Mouse (Mus musculus) stomach, embryonic 16.5 days (tissue): Measurements from ENCODE around the gene Abhd10. TPM values are rescaled to one million over a fixed set of nuclear protein-coding genes. Genes with fewer than 3 reads are reported as not detected.

Source experiments
- ATAC-seq: fragments of 200-750 bp; cut with Nextera tagmentation; 2 replicates; pipeline ENCODE4 v1.8.0; 2017; ENCODE audit warnings: moderate number of reproducible peaks, moderate TSS enrichment; ENCODE audit not compliant: insufficient read depth, low FRiP score
- H3K27ac ChIP-seq: fragments of 300-500 bp; sonication (generic); 2 replicates; pipeline ENCODE4 v1.5.1; 2014; ENCODE audit warnings: low read length
- H3K27me3 ChIP-seq: fragments of 300-500 bp; sonication (generic); 2 replicates; pipeline ENCODE4 v1.6.1; 2014; ENCODE audit warnings: low read length, control low read depth, mixed read lengths; ENCODE audit not compliant: control insufficient read depth, insufficient read depth
- H3K36me3 ChIP-seq: fragments of 300-500 bp; sonication (generic); 2 replicates; pipeline ENCODE4 v1.6.1; 2014; ENCODE audit warnings: low read length; ENCODE audit not compliant: control insufficient read depth, insufficient read depth
- H3K4me1 ChIP-seq: fragments of 300-500 bp; sonication (generic); 2 replicates; pipeline ENCODE4 v1.6.1; 2014; ENCODE audit warnings: low read length, control low read depth, mixed read lengths; ENCODE audit not compliant: control insufficient read depth, insufficient read depth
- H3K4me2 ChIP-seq: fragments of 300-500 bp; sonication (generic); 2 replicates; pipeline ENCODE4 v1.6.1; 2014; ENCODE audit warnings: low read depth, low read length, mixed read lengths
- H3K4me3 ChIP-seq: fragments of 300-500 bp; sonication (generic); replicated peaks from 2 replicates; pipeline ENCODE4 v1.5.1; 2014; ENCODE audit warnings: mild to moderate bottlenecking, low read length
- H3K9ac ChIP-seq: fragments of 300-500 bp; sonication (generic); 2 replicates; pipeline ENCODE4 v1.6.1; 2014; ENCODE audit warnings: low read length
- H3K9me3 ChIP-seq: fragments of 300-500 bp; sonication (generic); replicated peaks from 2 replicates; pipeline ENCODE4 v1.6.1; 2016; ENCODE audit warnings: low read length, control low read depth; ENCODE audit not compliant: control insufficient read depth
- WGBS: fragments of 180-500 bp; shearing (Covaris S2); extraction: QIAGEN DNeasy Blood & Tissue Kit; methylation state at CpG from one replicate; pipeline ENCODE4 v1.1.7; 2014; 5-methylcytosine and 5-hydroxymethylcytosine counted together
- polyA plus RNA-seq: library from polyadenylated mRNA; unstranded; fragments of >200 nt; fragmentation: Nextera tagmentation; extraction: Ambion mirVana; gene quantifications from 2 replicates; pipeline ENCODE4 v1.2.1, GENCODE M21; 2015

The Abhd10 gene
- polyA plus RNA-seq = 25.6 and 26.7 TPM in 2 replicates

- Histone ChIP-seq H3K36me3 (no peaks in the 10 kb centered on the region), H3K4me3 (peak within 1 kb of the TSS; percentile 90), H3K4me1 (peaks cover 8% of the 10 kb centered on the region), H3K4me2 (peak within 1 kb of the TSS; percentile 56), H3K9ac (peak within 1 kb of the TSS; percentile 98), H3K27ac (peak within 1 kb of the TSS; percentile 93), H3K27me3 (no peaks in the 10 kb centered on the region), H3K9me3 (no peaks in the 10 kb centered on the region)
- WGBS = under 1% methylated on average over 50 of the region's 51 CpGs
- peak; percentile 99 for ATAC-seq
Measured at GRCm38 (mm10) chr16:45742615-45743476, at the start of gene Abhd10. Gene Abhd10, minus strand, starts transcription at chr16:45742955.

DNA sequence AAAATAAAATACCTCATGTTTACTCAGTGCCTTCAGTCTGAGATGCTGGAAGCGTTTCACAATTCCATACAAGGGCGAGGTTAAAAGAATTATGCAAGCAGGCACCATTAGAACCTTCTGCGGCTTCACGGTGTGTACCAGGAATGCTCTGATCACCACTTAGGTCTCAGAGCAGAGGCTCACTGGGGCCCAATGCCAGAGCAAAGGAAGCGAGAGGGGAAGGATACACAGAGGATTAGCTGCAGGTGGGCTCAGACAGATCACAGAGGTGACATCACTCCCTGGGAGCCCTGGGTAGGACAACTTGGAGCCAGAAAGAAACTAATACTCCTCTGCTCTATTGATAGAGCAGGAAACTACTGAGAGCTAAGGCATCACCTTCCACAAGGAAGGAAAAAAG lies 48.5 kb upstream of the Abhd10 start:
- 54% methylated on average over 5 of the region's 5 CpGs for WGBS
- Histone ChIP-seq H3K4me1 (no peaks in the 10 kb centered on the region), H3K36me3 (no peaks in the 10 kb centered on the region)

GRCm38 (mm10) chr16:45789311-45789710 lies 46.6 kb upstream of the Abhd10 start:
- Histone ChIP-seq H3K4me1 (no peaks in the 10 kb centered on the region), H3K36me3 (peaks cover 2% of the 10 kb centered on the region; the same call in 1 of the 2 replicates), H3K27ac (no peak overlapping the region), H3K9me3 (no peaks in the 10 kb centered on the region), H3K27me3 (no peaks in the 10 kb centered on the region), H3K4me3 (no peak overlapping the region), H3K4me2 (no peak overlapping the region), H3K9ac (no peak overlapping the region)
- ATAC-seq = no peak
- WGBS = 75% methylated on average over 2 of the region's 2 CpGs

More for the DNA sequence above, 48.5 kb upstream of the Abhd10 start:
- Histone ChIP-seq H3K9ac (no peak overlapping the region), H3K4me3 (no peak overlapping the region), H3K4me2 (no peak overlapping the region), H3K27me3 (no peaks in the 10 kb centered on the region), H3K27ac (no peak overlapping the region), H3K9me3 (no peaks in the 10 kb centered on the region)
- no peak for ATAC-seq

DNA sequence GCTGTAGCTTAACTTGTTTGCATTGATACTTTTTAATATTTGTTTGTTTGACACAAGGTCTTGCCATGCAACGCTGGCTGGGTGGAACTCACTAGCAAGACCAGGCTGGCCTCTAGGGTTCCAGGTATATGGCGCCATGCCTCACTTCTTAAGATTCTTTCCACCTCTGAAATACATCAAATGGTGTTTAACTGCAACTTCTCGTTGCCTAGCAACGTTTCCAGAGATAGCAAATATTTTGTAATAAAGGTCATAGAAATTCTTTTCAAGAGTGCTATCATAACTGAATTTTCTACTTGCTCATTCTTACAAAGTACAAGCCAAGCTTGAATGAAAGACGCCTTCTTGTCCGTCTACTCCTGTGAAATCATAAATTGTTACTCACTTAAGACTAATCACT lies 44.9 kb upstream of the Abhd10 start:
- no peaks in the 10 kb centered on the region for H3K4me1 ChIP-seq
- no peak overlapping the region for H3K4me2 ChIP-seq
- H3K27me3 ChIP-seq = no peaks in the 10 kb centered on the region
- WGBS = 87% methylated on average over 6 of the region's 6 CpGs
- H3K4me3 ChIP-seq = no peak overlapping the region
- no peak for ATAC-seq
- H3K27ac ChIP-seq = no peak overlapping the region
- peaks cover 2% of the 10 kb centered on the region; the same call in 1 of the 2 replicates for H3K36me3 ChIP-seq
- no peak overlapping the region for H3K9ac ChIP-seq
- H3K9me3 ChIP-seq = no peaks in the 10 kb centered on the region

- H3K9ac ChIP-seq = no peak overlapping the region
- no peak overlapping the region for H3K4me2 ChIP-seq
- no peaks in the 10 kb centered on the region for H3K4me1 ChIP-seq
- 43% methylated on average over 8 of the region's 8 CpGs for WGBS
- no peak overlapping the region for H3K27ac ChIP-seq
- peaks cover 2% of the 10 kb centered on the region; the same call in 1 of the 2 replicates for H3K36me3 ChIP-seq
- ATAC-seq = no peak
- H3K9me3 ChIP-seq = no peaks in the 10 kb centered on the region
- no peak overlapping the region for H3K4me3 ChIP-seq
- H3K27me3 ChIP-seq = no peaks in the 10 kb centered on the region
Measured at GRCm38 (mm10) chr16:45786639-45787038, 43.9 kb upstream of the Abhd10 start.

DNA sequence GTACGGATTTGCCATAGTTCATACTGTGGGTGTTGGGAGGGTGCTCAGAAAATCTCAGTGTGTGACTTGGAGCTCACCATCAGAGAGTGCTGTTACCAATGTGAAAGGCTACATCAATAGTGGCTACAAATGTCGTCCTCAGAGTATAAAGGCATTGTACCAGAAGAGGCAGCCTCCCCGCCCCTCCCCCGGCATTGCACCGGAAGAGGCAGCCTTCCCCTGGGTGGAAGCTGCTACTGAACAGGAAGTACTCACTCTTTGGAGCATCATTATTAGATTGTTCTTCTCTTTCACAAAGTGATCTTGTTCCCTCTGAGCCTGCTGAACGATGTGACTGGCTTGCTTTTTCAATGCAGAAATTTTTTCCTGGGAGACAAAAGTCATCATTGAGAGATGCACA lies 37.2 kb upstream of the Abhd10 start:
- Histone ChIP-seq H3K27ac (no peak overlapping the region), H3K36me3 (0 out of 2 replicates have a peak, but pooled peaks cover 17% of the 10 kb centered on the region), H3K4me3 (no peak overlapping the region), H3K9me3 (no peaks in the 10 kb centered on the region), H3K9ac (no peak overlapping the region), H3K4me2 (no peak overlapping the region), H3K4me1 (no peaks in the 10 kb centered on the region), H3K27me3 (no peaks in the 10 kb centered on the region)
- ATAC-seq = no peak
- WGBS = 72% methylated on average over 6 of the region's 6 CpGs

- Histone ChIP-seq H3K9ac (no peak overlapping the region), H3K9me3 (no peaks in the 10 kb centered on the region), H3K27me3 (no peaks in the 10 kb centered on the region), H3K4me1 (no peaks in the 10 kb centered on the region), H3K27ac (no peak overlapping the region), H3K36me3 (peaks cover 23% of the 10 kb centered on the region), H3K4me3 (no peak overlapping the region), H3K4me2 (no peak overlapping the region)
- WGBS = 85% methylated on average over 5 of the region's 5 CpGs
- ATAC-seq = no peak
Measured at GRCm38 (mm10) chr16:45774813-45775212, 32.1 kb upstream of the Abhd10 start.

- no peak overlapping the region for H3K4me3 ChIP-seq
- H3K27me3 ChIP-seq = no peaks in the 10 kb centered on the region
- H3K4me1 ChIP-seq = no peaks in the 10 kb centered on the region
- no peak overlapping the region for H3K4me2 ChIP-seq
- H3K36me3 ChIP-seq = peaks cover 11% of the 10 kb centered on the region
- no peak for ATAC-seq
- H3K27ac ChIP-seq = no peak overlapping the region
- no peaks in the 10 kb centered on the region for H3K9me3 ChIP-seq
- 95% methylated on average over 6 of the region's 6 CpGs for WGBS
- H3K9ac ChIP-seq = no peak overlapping the region
Measured at GRCm38 (mm10) chr16:45770914-45771313, 28.2 kb upstream of the Abhd10 start.

- Histone ChIP-seq H3K4me1 (no peaks in the 10 kb centered on the region), H3K9me3 (no peaks in the 10 kb centered on the region), H3K27ac (no peak overlapping the region; the same call in 1 of the 2 replicates), H3K36me3 (peaks cover 5% of the 10 kb centered on the region), H3K4me2 (no peak overlapping the region), H3K9ac (no peak overlapping the region), H3K27me3 (no peaks in the 10 kb centered on the region), H3K4me3 (no peak overlapping the region)
- ATAC-seq = no peak
- 58% methylated on average over 10 of the region's 10 CpGs for WGBS
Measured at GRCm38 (mm10) chr16:45767853-45768640, 25.3 kb upstream of the Abhd10 start.
